Mouse (Mus musculus): ENCODE results near the gene Mettl6.

Gene Mettl6

DNA sequence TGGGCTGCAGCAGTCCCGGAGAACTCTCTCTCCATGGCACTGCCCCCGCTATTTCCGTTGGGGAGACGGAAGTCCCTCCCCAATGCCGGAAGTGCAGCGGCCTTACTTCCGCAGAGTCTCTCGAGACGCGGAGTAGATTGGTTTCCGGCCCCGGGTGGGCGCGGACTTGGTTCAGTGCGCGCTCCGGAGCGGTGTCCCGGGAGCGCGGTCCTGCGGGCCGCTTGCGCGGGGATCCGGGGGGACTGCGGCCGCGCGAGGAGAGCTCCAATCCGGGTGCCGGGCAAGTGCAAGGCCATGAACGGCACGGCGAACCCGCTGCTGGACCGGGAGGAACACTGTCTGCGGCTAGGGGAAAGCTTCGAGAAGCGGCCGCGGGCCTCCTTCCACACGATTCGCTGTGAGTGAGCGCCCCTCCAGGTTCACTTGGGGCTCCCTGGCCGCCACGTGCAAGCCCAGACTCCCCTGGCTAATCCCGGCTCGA is at the start of gene Mettl6:
TSS of gene Mettl6 (minus strand) at position 66 of the 481 bp plus-strand sequence.
- peak; percentile 86 for DNase-seq (ENCODE audit: low read depth)

DNA sequence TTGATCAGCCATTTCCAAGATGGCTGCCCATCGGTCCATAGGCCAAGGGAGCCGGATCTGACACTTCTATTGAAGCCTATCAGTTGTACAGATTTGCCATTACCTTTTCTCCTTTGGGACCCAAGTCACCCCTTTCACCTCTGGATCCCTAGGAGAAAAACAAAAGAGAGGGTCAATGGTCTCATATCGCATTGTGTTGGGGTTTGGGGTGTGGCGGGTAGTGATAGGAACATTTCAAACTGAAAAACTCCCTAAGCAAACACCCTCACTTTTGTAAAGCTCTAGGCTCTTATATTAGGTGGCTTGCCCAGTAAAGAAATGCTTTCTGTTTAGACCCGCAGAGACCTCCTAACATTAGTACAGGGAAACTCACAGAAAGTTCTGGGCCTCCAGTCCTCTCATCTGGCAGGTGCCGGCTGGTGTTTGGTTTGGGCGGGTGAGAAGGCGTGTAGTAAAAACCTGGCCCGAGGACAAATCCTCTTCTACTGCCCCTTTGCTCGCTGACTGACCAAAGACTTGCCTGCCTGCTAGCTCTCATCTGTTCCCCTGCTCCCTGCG is 49.1 kb upstream of the Mettl6 start:
- no peak for DNase-seq (ENCODE audit: low read depth)

DNA sequence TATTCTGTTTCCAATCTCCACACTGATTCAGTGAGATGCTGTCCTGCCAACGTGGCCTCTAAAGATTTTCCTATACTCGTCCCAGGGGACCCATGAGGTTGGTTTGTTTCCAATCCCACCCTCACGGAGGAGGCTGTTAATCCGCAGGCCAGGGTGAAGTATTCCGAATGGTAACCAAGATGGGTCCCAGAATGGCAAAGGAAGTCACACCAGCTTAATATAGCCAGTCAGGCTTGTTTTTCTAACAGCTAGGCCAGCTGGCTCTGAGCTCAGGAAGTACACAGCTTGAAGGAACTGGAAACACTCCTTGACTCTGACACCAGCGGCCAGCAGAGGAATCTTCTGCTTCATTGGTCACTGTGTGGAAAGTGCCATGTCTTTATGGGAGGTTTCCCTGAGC is 42.5 kb upstream of the Mettl6 start:
- DNase-seq (ENCODE audit: low read depth): no peak

DNA sequence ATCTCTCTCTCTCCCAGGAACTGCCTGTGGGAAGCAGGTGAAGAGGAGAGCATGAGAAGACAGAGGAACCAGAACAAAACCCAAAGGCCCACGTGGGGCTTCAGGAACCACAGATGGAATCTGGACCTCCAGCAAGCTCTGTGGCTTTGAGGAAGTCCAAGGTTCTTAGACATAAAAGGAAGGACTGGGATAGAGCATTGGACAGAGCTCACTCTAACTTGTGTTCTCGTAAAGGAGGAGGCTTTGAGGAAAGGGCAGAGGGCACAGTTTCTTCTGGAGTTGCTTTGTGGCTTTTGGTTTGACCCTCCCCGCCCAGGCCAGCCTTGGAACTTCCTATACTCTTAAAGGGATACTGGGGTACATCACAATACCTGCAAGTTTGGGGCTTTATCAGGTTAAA is 37.8 kb upstream of the Mettl6 start:
- DNase-seq (ENCODE audit: low read depth): no peak

DNA sequence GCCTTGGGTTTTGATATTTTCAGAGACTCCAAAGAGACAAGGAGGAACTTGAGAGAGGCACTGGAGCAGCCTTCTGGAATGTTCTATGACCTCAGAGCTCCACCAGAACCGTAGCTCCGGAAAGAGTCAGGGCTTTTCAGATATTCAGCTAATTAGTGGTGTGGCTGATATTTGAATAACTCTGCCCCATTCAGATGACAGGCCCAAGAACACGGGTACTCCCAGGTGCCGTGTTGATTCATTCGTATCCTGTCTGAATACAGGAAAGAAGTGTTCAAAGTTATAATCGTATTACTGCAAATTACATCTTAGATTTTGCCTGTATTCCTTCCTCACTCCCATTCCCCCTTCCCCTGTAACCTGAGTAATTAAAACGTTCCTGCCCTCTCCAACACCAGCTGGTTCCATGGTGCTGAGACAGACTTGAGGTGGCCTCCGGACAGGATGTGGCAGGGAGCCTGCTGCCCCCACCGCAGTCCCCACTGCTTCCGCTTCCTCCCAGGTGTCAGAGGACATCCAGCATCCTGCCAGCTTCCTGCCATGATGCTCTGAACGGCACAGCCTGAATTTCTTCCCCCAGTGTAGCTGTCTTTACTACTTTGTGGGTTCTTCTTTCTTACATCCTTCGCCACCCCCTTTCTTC is 36.8 kb upstream of the Mettl6 start:
- no peak for DNase-seq (ENCODE audit: low read depth)

DNA sequence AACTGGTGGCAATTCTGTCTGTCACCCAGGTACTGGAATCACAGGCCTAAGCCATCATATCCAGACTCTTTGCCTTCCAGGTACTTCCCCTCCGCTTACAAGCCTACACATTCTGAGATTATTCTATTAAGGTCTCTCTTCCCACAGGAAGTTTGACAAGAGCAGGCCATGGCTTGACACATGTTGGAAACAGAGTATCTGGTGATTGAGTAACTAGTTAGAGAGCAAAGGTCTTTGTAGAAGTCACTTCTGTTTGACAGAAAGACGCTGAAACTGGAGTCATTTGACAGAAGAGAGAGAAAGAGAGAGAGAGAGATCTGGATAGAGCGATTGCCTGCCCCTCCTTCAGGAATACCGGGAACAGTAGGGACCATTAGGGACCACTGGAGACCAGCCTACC is 36.0 kb upstream of the Mettl6 start:
- no peak for DNase-seq (ENCODE audit: low read depth)

DNA sequence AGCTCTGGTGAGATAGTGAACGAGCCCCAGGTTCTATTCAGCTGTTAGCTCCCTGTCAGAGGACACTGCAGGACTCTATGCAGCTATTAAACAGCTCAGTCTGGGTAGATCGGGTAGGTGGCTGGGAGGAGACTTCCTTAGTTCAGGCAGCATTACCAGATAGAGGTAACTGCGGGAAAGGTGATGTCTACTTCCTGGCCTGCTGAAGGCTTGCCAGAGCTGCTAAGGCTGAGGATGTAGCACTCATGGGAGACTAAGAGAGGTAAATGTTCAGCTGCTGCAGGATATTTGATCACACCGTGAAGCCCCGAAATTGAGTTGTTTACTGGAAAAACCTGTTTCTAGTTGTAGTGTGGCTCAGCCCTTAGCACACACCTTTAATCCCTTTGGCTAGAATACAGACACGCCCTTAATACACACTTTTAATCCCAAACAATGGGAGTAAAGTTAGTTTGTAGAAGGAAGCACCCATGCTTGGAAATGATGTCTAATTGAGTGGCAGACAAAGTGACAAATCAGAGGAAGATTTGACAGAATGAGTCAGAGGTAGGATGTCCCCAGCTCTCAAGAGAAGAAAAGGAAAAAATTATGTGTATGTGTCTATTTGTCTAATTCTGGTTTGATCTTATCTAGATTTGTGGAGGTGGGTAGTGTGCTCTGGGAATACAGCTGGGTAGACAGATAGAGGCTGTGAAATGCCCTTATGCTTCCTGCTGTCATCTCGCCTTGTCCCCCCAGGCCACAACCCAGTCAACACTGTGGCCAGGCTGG is 30.4 kb upstream of the Mettl6 start:
- DNase-seq (ENCODE audit: low read depth): no peak

DNA sequence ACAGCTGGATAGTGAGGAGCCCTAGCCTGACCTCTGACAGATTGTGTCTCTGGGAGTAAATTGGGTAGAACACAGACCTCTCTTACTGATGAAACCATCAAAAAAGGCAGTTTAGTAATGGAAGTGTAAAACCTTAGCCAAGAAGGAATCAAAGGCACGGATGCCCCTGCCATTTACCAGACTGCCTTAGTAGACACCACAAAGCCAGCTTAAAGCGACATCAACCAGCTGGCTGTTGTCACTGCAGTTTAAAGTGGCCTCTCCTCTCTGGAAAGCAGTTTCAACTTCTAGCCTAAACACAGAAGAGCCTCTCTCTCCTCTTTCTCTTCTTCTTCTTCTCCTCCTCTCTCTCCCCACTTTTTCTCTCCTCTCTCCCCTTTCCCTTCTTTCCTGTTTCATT is 26.5 kb upstream of the Mettl6 start:
- no peak for DNase-seq (ENCODE audit: low read depth)

DNA sequence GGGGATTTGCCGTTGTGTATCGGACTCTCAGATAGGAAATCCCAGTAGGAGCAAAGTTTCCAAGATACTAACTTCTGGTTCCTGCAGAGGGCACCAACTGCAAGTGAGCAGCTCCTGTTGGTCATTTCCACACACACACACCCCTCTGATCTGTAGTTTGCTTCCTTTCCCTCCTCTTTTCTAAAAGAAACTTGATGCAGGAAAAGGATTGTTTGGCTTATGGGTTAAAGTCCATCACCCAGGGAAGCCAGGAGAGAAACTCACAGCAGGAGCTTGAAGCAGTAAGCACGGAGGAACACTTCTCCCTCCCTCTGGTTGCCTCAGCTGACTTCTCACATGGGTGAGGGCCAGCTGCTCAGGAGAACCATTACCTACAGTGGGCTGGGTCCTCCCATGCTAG is 24.3 kb upstream of the Mettl6 start:
- DNase-seq (ENCODE audit: low read depth): no peak

DNA sequence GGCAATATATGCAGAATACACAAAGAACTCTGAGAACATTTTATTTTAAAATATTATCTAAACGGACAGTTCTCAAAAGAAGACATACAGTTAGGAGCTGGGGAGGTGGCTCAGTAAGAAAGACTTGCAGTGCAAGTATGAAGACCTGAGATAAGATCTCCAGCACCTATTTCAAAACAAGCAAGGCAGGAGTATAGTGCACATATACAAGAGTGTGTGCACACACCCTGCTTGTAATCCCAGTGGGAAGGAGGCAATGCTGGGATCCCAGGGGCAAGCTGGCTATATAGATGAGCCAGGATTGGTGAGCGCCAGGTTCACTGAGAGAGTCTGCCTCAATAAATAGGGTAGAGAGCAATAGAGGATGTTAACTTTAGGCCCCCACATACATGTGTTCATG is 21.1 kb upstream of the Mettl6 start:
- no peak for DNase-seq (ENCODE audit: low read depth)

DNA sequence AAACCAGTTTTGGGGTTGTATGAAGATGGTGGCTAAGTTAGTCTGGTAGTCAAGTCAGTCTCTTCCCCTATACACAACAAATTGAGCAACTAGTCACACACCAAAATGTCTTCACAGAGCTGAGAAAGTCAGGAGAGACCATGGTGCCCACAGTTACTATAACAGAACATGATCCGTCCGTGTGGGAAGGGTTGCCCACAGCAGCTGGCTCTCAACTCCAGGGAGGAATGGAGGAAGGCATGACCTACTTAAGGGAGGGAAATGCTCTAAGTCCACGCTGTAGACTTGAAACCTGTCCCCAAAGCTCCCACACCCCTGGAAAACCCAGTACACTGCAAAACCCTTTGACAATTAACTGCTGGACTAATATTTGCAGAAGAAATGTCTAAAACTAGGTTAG is 15.5 kb upstream of the Mettl6 start:
- DNase-seq (ENCODE audit: low read depth): no peak

DNA sequence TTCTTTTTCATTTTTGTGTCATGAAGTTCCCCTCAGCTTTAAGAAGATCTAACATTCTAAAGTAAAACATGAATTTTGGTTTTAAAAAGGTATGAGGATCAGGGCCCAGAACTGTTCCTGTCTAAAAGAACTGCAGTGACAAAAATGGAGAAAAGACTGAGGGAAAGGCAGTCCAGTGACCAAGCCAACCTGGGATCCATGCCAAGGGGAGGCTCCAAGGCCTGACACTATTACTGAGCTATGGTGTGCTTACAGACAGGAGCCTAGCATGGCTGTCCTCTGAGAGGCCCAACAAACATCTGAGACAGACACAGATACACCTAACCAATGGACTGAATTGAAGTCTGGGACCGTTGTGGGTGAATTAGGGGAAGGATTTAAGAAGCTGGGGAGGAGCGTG is 15.1 kb upstream of the Mettl6 start:
- DNase-seq (ENCODE audit: low read depth): no peak

DNA sequence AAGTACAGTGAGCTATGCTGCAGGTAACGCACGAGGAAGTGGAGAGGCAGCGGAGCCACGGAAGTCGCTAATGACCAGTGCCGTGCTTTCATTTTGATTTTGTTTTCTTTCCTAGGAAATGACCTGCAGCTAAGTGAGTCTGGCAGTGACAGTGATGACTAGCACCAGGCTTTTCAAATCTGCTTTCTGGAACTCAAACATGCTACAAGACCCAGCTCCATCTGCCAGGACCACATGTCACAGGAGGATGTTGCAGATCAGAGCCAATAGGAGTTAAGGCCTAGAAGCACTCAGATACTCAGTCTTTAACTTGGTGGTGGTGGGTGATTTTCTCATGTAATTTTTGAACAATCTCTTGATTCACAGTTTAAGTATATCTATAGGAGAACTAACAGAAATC is 11.6 kb upstream of the Mettl6 start:
- no peak for DNase-seq (ENCODE audit: low read depth)

DNA sequence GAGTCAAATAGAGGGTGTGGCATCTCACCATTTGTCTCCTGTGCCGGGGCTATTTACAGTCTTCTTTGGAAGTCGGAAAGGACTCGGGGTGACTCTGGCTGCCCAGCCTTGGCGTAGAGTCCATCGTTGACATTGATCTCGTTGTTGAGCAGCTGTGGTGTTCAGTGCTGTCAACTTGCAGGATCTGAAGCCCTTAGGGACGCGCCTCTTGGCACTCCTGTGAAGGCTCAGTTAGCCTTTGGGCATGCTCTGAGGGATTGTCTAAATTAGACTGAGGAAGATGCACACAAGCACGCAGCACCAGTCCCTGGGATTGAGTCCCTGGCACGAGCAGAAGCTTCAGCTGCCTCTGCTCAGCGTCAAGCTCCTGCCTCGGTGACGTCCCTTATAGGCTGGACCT is 8.6 kb upstream of the Mettl6 start:
- DNase-seq (ENCODE audit: low read depth): no peak

DNA sequence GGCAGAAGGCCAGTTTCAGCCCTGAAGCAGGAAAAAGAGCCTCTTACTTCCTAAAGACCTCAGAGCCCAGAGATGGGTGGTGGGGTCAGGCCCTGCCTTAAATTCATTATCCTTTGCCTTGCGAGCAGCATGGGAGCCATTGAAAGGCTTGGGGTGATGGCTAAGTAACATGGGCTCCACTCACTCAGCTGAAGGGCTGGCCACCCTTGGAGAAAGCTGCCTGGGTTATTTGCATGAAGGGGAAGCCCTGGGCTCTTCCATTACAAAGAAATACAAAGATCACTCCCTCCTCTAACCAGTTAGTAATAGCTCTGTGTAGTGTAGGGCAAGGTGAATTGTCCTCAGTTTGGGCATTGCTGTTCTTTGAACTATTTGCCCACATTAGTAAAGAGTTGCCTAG is 4.7 kb upstream of the Mettl6 start:
- no peak for DNase-seq (ENCODE audit: low read depth)

DNA sequence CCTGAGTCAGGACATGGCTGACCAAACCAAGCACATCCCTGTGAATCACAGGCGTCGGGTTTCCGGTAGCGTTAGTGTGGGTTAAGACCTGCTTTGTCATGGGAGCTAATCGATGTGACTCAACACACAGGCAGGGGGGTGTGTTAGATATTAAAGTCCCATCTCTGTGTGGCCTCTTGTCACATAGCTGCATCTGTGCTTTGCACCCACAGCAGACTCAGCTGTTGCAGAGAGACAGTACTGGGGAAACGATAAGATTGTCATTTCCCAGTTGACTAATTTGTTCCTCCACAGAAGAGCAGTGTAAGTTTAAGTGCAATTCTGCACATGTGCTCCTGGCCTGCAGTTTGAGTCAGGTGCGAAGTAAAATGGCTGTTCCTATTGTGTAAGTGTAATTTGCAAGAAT is 1.4 kb upstream of the Mettl6 start:
- DNase-seq (ENCODE audit: low read depth): peak; percentile 88

DNA sequence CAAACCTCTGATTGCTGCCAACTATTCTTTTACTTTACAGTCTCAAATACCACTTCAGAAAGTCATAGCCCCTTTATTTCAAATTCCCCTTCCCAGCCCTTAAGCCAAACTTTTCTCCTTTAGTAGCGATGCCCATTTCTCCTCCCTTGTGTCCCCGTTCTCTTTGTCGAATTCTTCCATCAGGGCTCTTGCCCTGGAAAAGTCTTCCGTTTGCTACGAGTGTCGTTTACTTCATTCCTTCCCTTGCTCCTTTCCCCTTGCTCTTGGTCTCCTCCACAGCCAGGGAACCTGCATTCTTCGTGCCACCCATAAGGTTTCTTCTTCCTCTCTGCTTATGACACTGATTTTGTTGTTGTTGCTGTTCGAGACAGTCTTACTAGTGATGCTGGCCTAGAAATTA is 698 bp upstream of the Mettl6 start:
- peak; percentile 7 for DNase-seq (ENCODE audit: low read depth)

DNA sequence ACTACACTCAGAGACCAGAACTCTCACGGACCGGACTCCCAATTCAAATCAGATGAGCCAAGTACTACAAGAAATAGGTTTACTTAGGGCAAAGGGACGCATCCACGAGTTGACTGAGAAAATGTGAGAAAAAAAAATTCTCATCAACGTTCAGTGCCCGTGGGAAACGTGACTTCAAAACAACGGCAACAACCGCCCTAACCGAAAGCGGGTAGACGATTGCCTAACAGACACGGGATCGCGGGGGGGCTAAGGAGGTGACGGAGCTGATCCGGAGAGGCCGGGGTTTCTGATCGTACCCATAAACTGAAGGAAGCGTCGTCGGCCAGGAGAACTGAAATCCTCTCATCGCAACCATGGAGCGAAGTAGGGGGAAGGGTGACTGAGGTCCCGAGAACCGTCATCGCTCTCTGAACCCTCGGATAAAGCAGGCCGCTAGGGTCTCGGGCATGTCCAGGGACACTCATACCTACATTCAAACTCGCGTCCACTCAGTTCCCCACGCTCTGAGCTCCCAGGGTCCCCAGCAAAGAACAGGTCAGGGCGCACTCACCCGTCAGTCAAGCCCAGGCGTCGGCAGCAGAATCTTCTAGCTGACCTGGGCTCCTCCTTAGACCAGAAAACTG is 378 bp downstream of the Mettl6 start, which contains the start of gene Eaf1:
TSS of gene Eaf1 (plus strand) at position 51 of the 626 bp plus-strand sequence.
- DNase-seq (ENCODE audit: low read depth): peak; percentile 44

DNA sequence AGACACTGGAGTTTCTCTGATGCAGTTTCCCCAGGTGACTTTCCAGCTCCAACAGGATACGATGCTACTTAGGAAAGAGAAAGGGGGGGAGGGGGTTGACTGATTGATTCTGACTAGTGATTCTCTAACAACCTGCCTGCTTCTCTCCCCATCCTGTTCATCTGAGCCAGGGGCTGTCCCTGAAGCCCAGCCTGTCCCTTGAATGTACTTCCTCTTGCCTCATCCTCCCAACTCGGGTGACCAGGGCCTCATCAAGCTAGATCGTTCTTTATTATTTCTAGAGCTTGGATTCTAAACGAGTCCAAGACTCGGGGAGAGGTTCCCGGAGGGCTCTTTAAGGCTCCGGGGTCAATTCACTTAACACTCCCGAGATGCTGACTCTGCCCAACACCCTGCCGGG is 939 bp downstream of the Mettl6 start:
- no peak for DNase-seq (ENCODE audit: low read depth)

DNA sequence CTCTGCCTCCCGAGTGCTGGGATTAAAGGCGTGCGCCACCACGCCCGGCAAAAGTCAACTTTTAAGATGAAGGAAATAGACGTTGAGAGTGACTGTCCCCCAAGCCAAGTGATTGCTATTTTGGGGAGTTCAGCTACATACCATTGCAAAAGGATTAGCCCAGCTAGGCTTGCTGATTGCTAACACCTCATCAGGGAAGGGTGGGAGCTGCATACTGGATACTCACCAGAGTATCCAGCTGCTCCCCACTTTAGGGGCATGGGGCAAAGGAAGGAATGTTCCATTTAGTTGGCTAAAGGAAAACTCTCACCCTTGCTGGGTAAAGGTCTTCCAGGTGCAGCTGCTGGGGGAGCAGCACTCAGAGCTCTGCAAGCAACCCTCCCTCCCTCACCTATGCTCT is 6.8 kb downstream of the Mettl6 start:
- DNase-seq (ENCODE audit: low read depth): no peak

DNA sequence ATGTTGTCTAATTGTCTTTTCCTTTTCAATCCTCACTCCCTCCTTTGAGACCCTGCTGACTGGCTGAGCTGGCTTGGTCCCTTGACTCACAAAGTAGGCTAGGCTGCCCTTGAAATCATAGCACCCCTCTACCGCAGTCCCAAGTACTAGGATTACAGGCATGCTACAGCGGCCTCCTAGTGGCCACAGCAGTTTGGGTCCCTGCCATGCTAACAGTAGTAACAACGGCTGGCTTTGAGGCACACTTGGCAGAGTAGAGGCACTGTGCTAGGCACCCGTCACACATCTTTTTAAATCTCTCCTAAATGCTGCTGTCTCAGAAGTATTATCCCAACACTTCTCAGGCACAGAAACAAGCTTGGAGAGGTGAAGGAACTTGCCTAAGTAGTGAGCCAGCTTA is 8.4 kb downstream of the Mettl6 start:
- no peak for DNase-seq (ENCODE audit: low read depth)

DNA sequence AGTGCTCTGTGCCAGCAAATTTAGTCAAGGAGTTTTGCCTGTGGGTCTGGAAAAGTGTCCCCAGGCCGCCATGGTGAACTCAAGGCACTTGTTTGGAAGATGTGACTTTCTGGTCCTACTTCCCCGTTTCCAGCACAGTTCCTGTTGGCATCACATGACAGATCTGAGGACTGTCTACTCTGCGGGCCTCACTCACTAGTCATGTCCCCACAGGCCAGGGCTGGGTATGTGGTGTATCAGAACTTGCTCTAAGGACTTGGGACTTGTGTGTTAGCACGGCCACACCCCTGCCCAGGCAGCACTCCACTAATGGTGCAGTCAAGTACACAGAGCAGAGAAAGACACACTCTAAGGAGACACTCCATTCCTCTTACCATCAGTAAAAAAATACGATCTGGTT is 12.4 kb downstream of the Mettl6 start:
- no peak for DNase-seq (ENCODE audit: low read depth)

DNA sequence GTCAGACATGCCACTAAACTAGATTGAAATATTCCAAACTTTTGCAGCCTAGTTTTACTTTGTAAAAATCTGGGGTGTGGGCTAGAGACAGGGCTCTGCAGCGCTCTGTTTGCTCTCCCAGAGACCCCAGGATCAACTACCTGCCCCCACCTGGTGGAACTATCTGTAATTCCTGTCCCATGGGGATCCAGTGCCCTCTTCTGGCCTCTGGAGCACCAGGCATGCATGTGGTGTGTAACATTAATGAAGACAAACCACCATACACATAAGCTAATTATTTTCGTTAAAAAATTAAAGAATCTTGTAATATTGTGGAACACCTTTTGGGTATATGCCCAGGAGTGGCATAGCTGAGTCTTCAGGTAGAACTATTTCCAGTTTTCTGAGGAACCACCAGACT is 21.5 kb downstream of the Mettl6 start:
- no peak for DNase-seq (ENCODE audit: low read depth)

Measured in c-Kit-positive CD71-positive TER-119-negative erythroid progenitor cells, embryonic 14.5 days (primary cell).